Mouse (Mus musculus) ovary, adult 18-20 months (tissue): ENCODE data around the gene Ano1.

Experiments
- DNase-seq: peaks from one replicate; pipeline ENCODE4 v3.0.0; 2022; ENCODE audit warnings: low spot score, mixed read lengths

The Ano1 gene

GRCm38 (mm10) chr7:144696764-144697704 is 54.7 kb downstream of the Ano1 start:
- no peak for DNase-seq

- peak; percentile 32 for DNase-seq
These were observed 61.9 kb downstream of the Ano1 start for GRCm38 (mm10) chr7:144689855-144690254.

- DNase-seq, result peak; percentile 52
These were observed 62.6 kb downstream of the Ano1 start for GRCm38 (mm10) chr7:144689136-144689535.

- no peak for DNase-seq
These were observed 64.0 kb downstream of the Ano1 start for GRCm38 (mm10) chr7:144687663-144688381.

GRCm38 (mm10) chr7:144684947-144685346 is 66.8 kb downstream of the Ano1 start:
- DNase-seq, result no peak

- DNase-seq, result no peak
These were observed 67.3 kb downstream of the Ano1 start for GRCm38 (mm10) chr7:144684467-144684866.

- no peak for DNase-seq
These were observed 71.7 kb downstream of the Ano1 start for GRCm38 (mm10) chr7:144680096-144680495.

GRCm38 (mm10) chr7:144678241-144679030 is 73.3 kb downstream of the Ano1 start:
- DNase-seq, result no peak

GRCm38 (mm10) chr7:144677341-144678086 is 74.3 kb downstream of the Ano1 start:
- no peak for DNase-seq

GRCm38 (mm10) chr7:144675632-144676031 is 76.1 kb downstream of the Ano1 start:
- DNase-seq, result no peak

- DNase-seq, result no peak
These were observed 81.9 kb downstream of the Ano1 start for GRCm38 (mm10) chr7:144669895-144670294.

GRCm38 (mm10) chr7:144668603-144669278 is 83.0 kb downstream of the Ano1 start:
- no peak for DNase-seq

- DNase-seq, result no peak
These were observed 84.7 kb downstream of the Ano1 start for GRCm38 (mm10) chr7:144667091-144667490.

- no peak for DNase-seq
These were observed 86.2 kb downstream of the Ano1 start for GRCm38 (mm10) chr7:144665585-144665984.

- DNase-seq, result no peak
These were observed 88.2 kb downstream of the Ano1 start for GRCm38 (mm10) chr7:144663566-144663965.

- no peak for DNase-seq
These were observed 95.4 kb downstream of the Ano1 start for GRCm38 (mm10) chr7:144656261-144656967.

GRCm38 (mm10) chr7:144653681-144654425 is 97.9 kb downstream of the Ano1 start:
- DNase-seq, result peak; percentile 91

GRCm38 (mm10) chr7:144647547-144647946 is 104.2 kb downstream of the Ano1 start:
- no peak for DNase-seq

GRCm38 (mm10) chr7:144640817-144641216 is 111.0 kb downstream of the Ano1 start:
- no peak for DNase-seq

GRCm38 (mm10) chr7:144636000-144636399 is 115.8 kb downstream of the Ano1 start:
- no peak for DNase-seq
